Mouse (Mus musculus): ENCODE results near the gene Reep6. TPM values are rescaled to one million over a fixed set of nuclear protein-coding genes. Genes with fewer than 3 reads are reported as not detected.

Gene Reep6
- polyA plus RNA-seq, 1 experiment = 23.7 TPM

DNA sequence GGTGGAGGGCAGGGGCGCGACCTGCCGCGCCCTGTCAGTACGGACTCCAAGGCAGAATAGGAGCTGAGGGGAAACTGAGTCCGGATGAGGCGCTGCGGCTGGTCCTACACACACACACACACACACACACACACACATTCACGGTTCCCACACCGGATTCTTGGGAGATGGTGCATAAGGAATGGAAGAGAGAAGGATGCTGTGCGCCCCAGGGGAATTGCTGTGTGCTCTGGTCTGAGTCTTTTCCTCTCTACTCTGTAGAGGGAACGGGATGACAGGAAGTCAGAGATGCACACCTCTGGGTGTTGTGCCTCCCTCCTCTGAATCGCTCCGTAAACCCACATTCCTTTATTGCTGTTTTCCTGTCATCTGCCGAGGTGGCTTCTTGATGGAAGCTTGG is 30.5 kb upstream of the Reep6 start:
- no peak overlapping the region for H3K4me3 ChIP-seq (replicated peaks; ENCODE audit: extremely low read depth, low read depth, low read length)
- 25% methylated on average over 15 of the region's 15 CpGs for WGBS
- TF ChIP-seq POLR2A (IDR thresholded peaks at IDR 0.05; ENCODE audit: borderline replicate concordance, extremely low read depth, low read depth, low read length) = no peak
- no peak for TF ChIP-seq CTCF (IDR thresholded peaks at IDR 0.05; ENCODE audit: insufficient read depth, low read length)
- H3K4me1 ChIP-seq (ENCODE audit: control insufficient read depth, insufficient read depth, low read length) = peaks cover 3% of the 10 kb centered on the region; the same call in 1 of the 2 replicates
- no peak for DNase-seq

DNA sequence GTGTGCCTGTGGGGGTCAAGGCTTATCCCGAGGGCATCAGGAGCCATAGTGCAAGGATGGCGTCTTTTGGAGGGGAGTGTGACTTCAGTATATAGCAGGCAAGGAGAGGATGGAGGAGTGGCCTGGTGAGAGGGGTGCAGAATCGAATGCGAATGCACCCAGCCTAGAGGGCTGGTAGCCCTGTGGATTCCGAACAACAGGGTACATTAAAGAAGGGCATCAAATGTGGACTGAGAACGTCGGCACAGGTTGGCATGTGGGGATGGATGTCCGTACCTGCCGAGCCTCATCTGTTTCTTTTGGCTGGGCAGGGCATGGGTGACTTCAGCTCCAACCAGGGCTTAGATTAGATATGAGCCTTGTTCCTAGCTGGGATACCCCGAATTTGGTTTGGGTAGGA is 29.9 kb upstream of the Reep6 start:
- no peak for DNase-seq
- 51% methylated on average over 10 of the region's 10 CpGs for WGBS
- H3K4me1 ChIP-seq (ENCODE audit: control insufficient read depth, insufficient read depth, low read length) = peaks cover 3% of the 10 kb centered on the region; the same call in 1 of the 2 replicates
- TF ChIP-seq POLR2A (IDR thresholded peaks at IDR 0.05; ENCODE audit: borderline replicate concordance, extremely low read depth, low read depth, low read length) = no peak
- no peak for TF ChIP-seq CTCF (IDR thresholded peaks at IDR 0.05; ENCODE audit: insufficient read depth, low read length)
- no peak overlapping the region for H3K4me3 ChIP-seq (replicated peaks; ENCODE audit: extremely low read depth, low read depth, low read length)

- Histone ChIP-seq H3K4me1 (ENCODE audit: control insufficient read depth, insufficient read depth, low read length) (no peaks in the 10 kb centered on the region), H3K4me3 (replicated peaks; ENCODE audit: extremely low read depth, low read depth, low read length) (no peak overlapping the region)
- 40% methylated on average over 11 of the region's 11 CpGs for WGBS
- TF ChIP-seq CTCF (IDR thresholded peaks at IDR 0.05; ENCODE audit: insufficient read depth, low read length) (no peak), POLR2A (IDR thresholded peaks at IDR 0.05; ENCODE audit: borderline replicate concordance, extremely low read depth, low read depth, low read length) (no peak)
- DNase-seq = no peak
Observed at GRCm38 (mm10) chr10:80300672-80301181, 29.0 kb upstream of the Reep6 start.

GRCm38 (mm10) chr10:80301256-80302081 is 28.3 kb upstream of the Reep6 start:
- no peak for TF ChIP-seq POLR2A (IDR thresholded peaks at IDR 0.05; ENCODE audit: borderline replicate concordance, extremely low read depth, low read depth, low read length)
- TF ChIP-seq CTCF (IDR thresholded peaks at IDR 0.05; ENCODE audit: insufficient read depth, low read length) = no peak
- H3K4me3 ChIP-seq (replicated peaks; ENCODE audit: extremely low read depth, low read depth, low read length) = no peak overlapping the region
- no peak for DNase-seq
- WGBS = 67% methylated on average over 10 of the region's 10 CpGs
- no peaks in the 10 kb centered on the region for H3K4me1 ChIP-seq (ENCODE audit: control insufficient read depth, insufficient read depth, low read length)

GRCm38 (mm10) chr10:80302082-80302355 is 27.7 kb upstream of the Reep6 start:
- WGBS = 50% methylated on average over 5 of the region's 5 CpGs

GRCm38 (mm10) chr10:80302471-80302881 is 27.3 kb upstream of the Reep6 start:
- no peak overlapping the region for H3K4me3 ChIP-seq (replicated peaks; ENCODE audit: extremely low read depth, low read depth, low read length)
- DNase-seq = peak; percentile 67
- 5% methylated on average over 9 of the region's 9 CpGs for WGBS
- no peaks in the 10 kb centered on the region for H3K4me1 ChIP-seq (ENCODE audit: control insufficient read depth, insufficient read depth, low read length)
- TF ChIP-seq POLR2A (IDR thresholded peaks at IDR 0.05; ENCODE audit: borderline replicate concordance, extremely low read depth, low read depth, low read length) (no peak), CTCF (IDR thresholded peaks at IDR 0.05; ENCODE audit: insufficient read depth, low read length) (no peak)

More at GRCm38 (mm10) chr10:80302082-80302355, 27.7 kb upstream of the Reep6 start:
- TF ChIP-seq CTCF (IDR thresholded peaks at IDR 0.05; ENCODE audit: insufficient read depth, low read length) (no peak), POLR2A (IDR thresholded peaks at IDR 0.05; ENCODE audit: borderline replicate concordance, extremely low read depth, low read depth, low read length) (no peak)
- DNase-seq = no peak
- Histone ChIP-seq H3K4me1 (ENCODE audit: control insufficient read depth, insufficient read depth, low read length) (no peaks in the 10 kb centered on the region), H3K4me3 (replicated peaks; ENCODE audit: extremely low read depth, low read depth, low read length) (no peak overlapping the region)

DNA sequence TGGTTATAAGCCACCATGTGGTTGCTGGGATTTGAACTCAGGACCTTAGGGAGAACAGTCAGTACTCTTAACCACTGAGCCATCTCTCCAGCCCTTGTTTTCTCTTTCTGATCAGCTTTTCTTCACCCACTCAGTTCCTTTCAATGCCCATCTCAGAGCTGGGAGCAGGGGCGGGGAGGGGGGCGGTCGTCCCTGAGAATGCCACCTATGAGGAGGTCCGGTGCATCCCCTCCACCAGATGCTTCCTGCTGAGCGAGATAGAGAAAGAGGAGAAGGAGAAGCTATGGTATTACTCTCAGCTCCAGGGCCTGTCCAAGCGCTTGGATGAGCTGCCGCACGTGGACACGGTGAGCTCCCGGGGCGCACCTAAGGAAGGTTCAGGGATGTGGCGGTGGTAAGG is 25.3 kb upstream of the Reep6 start:
- 22% methylated on average over 12 of the region's 12 CpGs for WGBS
- no peak for TF ChIP-seq POLR2A (IDR thresholded peaks at IDR 0.05; ENCODE audit: borderline replicate concordance, extremely low read depth, low read depth, low read length)
- TF ChIP-seq CTCF (IDR thresholded peaks at IDR 0.05; ENCODE audit: insufficient read depth, low read length) = no peak
- no peak for DNase-seq
- Histone ChIP-seq H3K4me3 (replicated peaks; ENCODE audit: extremely low read depth, low read depth, low read length) (no peak overlapping the region), H3K4me1 (ENCODE audit: control insufficient read depth, insufficient read depth, low read length) (no peaks in the 10 kb centered on the region)

- Histone ChIP-seq H3K4me1 (ENCODE audit: control insufficient read depth, insufficient read depth, low read length) (no peaks in the 10 kb centered on the region), H3K4me3 (replicated peaks; ENCODE audit: extremely low read depth, low read depth, low read length) (no peak overlapping the region)
- TF ChIP-seq POLR2A (IDR thresholded peaks at IDR 0.05; ENCODE audit: borderline replicate concordance, extremely low read depth, low read depth, low read length) (no peak), CTCF (IDR thresholded peaks at IDR 0.05; ENCODE audit: insufficient read depth, low read length) (no peak)
- 13% methylated on average over 25 of the region's 25 CpGs for WGBS
- DNase-seq = no peak
Observed at GRCm38 (mm10) chr10:80304862-80305261, 24.9 kb upstream of the Reep6 start.

DNA sequence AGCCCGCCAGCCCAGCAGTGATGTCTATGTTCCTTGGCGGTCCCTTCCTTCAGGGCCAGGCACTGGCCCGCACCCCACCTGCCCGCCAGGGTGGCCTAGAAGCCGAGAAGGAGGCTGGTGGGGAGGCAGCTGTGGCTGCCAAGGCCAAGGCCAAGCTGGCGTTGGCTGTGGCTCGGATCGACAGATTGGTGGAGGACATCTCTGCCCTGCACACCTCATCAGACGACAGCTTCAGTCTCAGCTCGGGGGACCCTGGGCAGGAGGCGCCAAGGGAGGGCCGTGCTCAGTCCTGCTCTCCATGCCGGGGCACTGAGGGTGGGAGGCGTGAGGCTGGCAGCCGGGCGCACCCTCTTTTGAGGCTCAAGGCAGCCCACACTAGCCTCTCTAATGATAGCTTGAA is 18.2 kb upstream of the Reep6 start:
- H3K4me1 ChIP-seq (ENCODE audit: control insufficient read depth, insufficient read depth, low read length) = no peaks in the 10 kb centered on the region
- H3K4me3 ChIP-seq (replicated peaks; ENCODE audit: extremely low read depth, low read depth, low read length) = no peak overlapping the region
- WGBS = 82% methylated on average over 16 of the region's 16 CpGs
- no peak for DNase-seq
- TF ChIP-seq POLR2A (IDR thresholded peaks at IDR 0.05; ENCODE audit: borderline replicate concordance, extremely low read depth, low read depth, low read length) (no peak), CTCF (IDR thresholded peaks at IDR 0.05; ENCODE audit: insufficient read depth, low read length) (no peak)

All from lung, adult 2 months (tissue).